Mouse (Mus musculus) megakaryocyte-erythroid progenitor cell, adult 5-6 weeks (primary cell): ENCODE results near the gene A930004D18Rik. TPM values are rescaled to one million over a fixed set of nuclear protein-coding genes. Genes with fewer than 3 reads are reported as not detected.

ENCODE experiments used
- ATAC-seq: replicated peaks from 2 replicates; pipeline ENCODE4 v1.8.0; 2016; ENCODE audit warnings: mild to moderate bottlenecking, inconsistent platforms; ENCODE audit not compliant: severe bottlenecking, poor library complexity, low FRiP score, low TSS enrichment
- total RNA-seq, 2 experiments: library from RNA; stranded (forward) in 1 of 2; stranded (reverse) in 1 of 2; fragments of 200-1000, 215-1000 nt in 1 of 2; fragments of >200 nt in 1 of 2; fragmentation: Nextera tagmentation in 1 of 2; gene quantifications; 2 replicates each; pipeline ENCODE4 v1.2.3; 2014 to 2017

Gene A930004D18Rik
- not detected in 2 replicates for total RNA-seq (2014; fragmentation: Nextera tagmentation)
- total RNA-seq (2017), result not detected in 2 replicates

DNA sequence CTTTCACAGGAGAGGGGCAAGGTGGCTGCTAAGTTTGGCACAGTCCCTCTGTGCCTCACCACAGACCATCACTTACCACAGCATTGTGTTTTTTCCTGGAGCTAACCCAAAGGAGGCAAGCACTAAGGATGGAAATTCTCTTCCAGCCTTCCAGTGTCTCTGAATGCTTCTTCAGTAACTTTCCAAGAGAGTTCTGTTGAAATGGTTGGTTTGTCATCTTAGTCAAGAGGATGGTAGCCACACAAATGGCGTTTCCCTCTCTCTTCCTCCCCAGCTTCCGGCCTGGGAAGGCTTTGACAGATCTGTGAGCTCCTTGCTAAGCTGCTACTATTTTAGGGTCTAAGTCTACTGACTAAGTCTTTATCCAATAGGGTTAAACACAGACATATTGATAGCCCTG lies at the start of gene A930004D18Rik:
TSS of gene A930004D18Rik (minus strand) at position 247 of the 400 bp plus-strand sequence.
- no peak for ATAC-seq

- no peak for ATAC-seq
Measured at GRCm38 (mm10) chr2:18080182-18080860, 42.8 kb upstream of the A930004D18Rik start.

- no peak for ATAC-seq
Measured at GRCm38 (mm10) chr2:18071947-18072346, 34.4 kb upstream of the A930004D18Rik start.

GRCm38 (mm10) chr2:18068071-18068796 lies 30.7 kb upstream of the A930004D18Rik start:
- ATAC-seq, result no peak

- no peak for ATAC-seq
Measured at GRCm38 (mm10) chr2:18066436-18066835, 28.9 kb upstream of the A930004D18Rik start.

DNA sequence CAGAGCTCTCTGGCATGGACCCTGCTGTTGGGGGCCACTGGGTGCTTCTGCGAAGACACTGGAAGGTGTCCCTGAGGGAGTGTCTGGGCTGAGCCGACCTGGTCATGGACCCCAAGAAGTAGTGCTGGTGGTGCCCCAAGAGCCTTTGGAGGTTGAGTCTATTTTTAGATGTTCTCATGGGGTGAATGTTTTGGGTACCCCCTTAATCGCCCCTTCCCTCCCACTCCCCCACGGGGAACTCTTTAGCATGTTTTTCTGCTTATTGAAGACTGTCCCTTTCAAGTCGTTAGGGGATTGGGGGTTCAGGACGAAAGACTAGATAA lies 28.1 kb upstream of the A930004D18Rik start:
- ATAC-seq, result no peak

- ATAC-seq, result peak; percentile 60
Measured at GRCm38 (mm10) chr2:18064941-18065707, 27.6 kb upstream of the A930004D18Rik start.

DNA sequence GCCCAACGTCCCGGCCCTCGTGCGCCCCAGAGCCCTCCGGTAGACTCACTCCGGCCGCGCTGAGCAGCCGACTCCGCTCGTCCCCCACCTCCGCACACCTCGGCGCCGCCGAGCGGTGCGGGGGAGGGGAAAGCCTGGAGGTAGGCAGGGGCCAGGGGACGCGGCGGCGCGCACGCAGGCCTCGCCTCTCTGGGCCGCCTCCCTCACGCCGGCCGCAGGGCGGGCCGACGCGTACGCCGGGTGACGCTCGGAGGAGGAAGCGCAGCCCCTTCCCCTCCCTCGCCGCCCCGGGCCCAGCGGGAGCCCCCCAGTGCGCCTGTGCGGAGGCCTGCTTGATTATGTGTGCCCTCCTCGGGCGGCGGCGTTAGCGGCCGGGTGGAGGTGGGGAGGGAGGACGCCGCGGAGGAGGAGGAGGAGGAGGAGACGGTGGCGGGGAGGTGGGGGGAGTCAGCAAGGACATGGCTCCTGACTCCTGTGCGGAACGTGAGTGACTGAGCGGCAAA lies 26.9 kb upstream of the A930004D18Rik start:
- ATAC-seq, result peak; percentile 81

GRCm38 (mm10) chr2:18063763-18064251 lies 26.3 kb upstream of the A930004D18Rik start:
- ATAC-seq, result peak; percentile 43

- ATAC-seq, result no peak
Measured at GRCm38 (mm10) chr2:18060396-18060795, 22.9 kb upstream of the A930004D18Rik start.

GRCm38 (mm10) chr2:18059891-18060290 lies 22.4 kb upstream of the A930004D18Rik start:
- ATAC-seq, result no peak

- ATAC-seq, result no peak
Measured at GRCm38 (mm10) chr2:18059063-18059462, 21.5 kb upstream of the A930004D18Rik start.

DNA sequence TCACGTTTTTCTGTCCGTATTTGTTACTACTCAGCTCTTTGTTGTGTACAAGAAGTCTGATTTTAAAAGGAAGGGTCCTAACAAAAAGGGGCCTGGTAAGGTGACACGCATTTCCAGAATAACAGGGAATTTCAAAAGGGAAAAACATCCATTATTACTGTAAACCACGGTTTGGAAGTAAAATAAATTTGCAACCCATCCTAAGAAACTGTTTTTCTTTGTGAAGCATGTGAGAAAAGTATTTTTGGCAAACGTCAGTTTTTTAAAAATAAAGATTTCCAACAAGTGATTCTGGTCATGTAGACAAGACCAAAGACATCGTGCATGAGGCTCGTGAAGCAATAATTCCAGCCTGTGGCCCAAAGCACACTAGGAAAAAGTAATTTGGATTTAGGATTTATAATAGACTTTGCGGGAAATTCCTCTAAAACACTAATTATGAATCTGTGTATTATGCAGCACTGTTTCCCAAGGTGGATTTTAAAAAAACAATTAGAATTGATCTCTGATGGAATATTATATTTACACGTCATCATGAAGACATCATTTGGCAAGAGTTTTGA lies 20.7 kb upstream of the A930004D18Rik start:
- no peak for ATAC-seq

DNA sequence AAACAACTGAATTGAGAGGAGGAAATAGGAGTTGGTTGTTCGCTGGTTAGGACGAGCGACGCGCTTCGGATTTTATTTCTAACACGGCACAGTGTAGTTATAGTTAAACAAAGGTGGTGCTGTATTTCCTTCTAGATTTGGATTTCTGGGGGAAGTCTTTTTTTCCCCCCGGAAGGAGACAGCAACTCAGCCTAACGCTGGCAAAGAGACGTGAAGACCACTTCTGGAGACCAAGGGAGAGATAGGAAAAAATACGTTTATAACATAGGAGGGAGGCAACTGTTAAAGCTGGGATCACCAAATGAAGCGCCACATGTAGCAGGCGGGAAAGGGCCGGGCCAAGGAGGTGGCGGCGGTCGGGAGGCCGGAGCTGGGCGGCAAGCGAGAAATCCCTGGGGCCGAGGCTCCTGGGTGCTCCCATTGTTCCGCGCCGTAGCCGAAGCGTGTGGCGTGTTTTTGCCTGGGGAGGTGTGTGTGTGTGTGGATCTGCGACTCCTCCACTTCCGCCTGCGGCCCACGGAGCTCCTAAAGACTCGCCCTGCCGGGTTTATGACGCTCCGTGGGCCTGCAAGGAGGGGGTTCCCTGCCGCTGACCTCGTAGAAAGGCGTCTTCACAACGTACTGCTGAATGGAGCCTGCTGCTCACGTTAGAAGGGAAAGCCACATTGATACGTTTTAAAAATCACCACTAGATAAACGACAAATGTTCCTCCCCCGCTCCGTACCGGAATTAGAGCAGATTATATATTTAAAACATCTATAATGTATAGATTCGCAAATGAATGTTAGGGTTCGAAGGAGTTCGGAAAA lies 20.0 kb upstream of the A930004D18Rik start:
- peak; percentile 51 for ATAC-seq

GRCm38 (mm10) chr2:18056786-18057255 lies 19.3 kb upstream of the A930004D18Rik start:
- ATAC-seq, result peak; percentile 94

- peak; percentile 72 for ATAC-seq
Measured at GRCm38 (mm10) chr2:18055929-18056785, 18.6 kb upstream of the A930004D18Rik start.

DNA sequence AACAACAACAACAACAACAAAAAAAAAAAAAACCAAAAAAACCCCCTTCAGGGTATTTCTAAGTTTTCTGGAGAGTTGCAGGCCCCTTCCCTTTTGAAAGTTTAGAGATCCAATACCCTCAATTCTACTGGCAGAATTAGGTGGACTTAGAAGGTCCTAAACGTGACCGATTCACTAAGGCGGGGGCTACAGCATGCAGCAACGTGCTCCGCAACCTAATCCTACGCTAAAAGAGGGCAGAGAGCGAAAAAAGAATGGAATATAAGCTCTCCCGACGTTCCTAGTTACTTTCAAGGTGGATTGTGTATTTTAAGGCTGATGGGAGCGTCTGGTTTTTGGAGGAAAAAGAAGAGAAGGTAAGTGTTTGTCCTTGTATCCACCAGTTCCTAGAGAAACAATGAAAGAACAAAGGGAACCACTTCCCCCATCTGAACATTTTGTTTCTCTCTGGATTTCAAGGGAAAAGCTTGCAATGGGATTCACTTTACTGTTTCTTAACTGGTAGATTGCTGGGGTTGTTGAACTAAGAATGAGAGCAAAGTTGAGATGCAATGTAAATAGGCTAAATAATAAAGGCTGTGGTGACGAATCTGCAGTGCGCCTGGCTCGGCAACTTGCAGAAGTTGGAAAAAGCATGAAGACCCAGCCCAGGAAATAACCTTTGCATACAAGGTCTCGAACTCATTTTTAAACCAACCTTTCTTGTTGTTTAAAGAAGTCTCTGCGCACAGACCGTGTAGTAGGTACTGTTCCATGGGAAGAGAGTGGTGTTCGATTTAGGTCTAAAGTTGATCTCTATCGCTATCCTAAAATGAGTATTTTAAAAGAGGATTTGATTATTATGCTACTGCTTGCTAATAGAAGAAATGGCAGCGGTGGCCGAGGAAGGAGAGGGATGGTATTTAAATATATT lies 17.7 kb upstream of the A930004D18Rik start, which contains the start of gene Mllt10:
TSS of gene Mllt10 (plus strand) at position 222 of the 913 bp plus-strand sequence.
- no peak for ATAC-seq
